Mouse (Mus musculus): Measurements from ENCODE around the gene Bcl7b.

- no peak for TF ChIP-seq POLR2A (IDR thresholded peaks at IDR 0.05; ENCODE audit: low read depth, low read length)
- no peak for TF ChIP-seq CTCF (IDR thresholded peaks at IDR 0.05; ENCODE audit: extremely low read depth, insufficient read length, insufficient replicate concordance, low read depth, low read length)
Measured at GRCm38 (mm10) chr5:135216871-135217270, 48.8 kb downstream of the Bcl7b start.
